Mouse (Mus musculus) midbrain, embryonic 16.5 days (tissue): ENCODE data around the gene 1110065P20Rik. TPM values are rescaled to one million over a fixed set of nuclear protein-coding genes. Genes with fewer than 3 reads are reported as not detected.

Experiments
- ATAC-seq: fragments of 200-750 bp; cut with Nextera tagmentation; 2 replicates; pipeline ENCODE4 v1.8.0; 2017; ENCODE audit warnings: moderate TSS enrichment
- H3K27ac ChIP-seq: fragments of 300-500 bp; sonication (generic); 2 replicates; pipeline ENCODE4 v1.5.1; 2014; ENCODE audit warnings: mild to moderate bottlenecking, low read length, mixed read lengths
- H3K27me3 ChIP-seq: fragments of 300-500 bp; sonication (generic); 2 replicates; pipeline ENCODE4 v1.6.1; 2014; ENCODE audit warnings: low read depth, low read length, mixed read lengths; ENCODE audit not compliant: control insufficient read depth, insufficient read depth
- H3K36me3 ChIP-seq: fragments of 300-500 bp; sonication (generic); 2 replicates; pipeline ENCODE4 v1.6.1; 2014; ENCODE audit warnings: mild to moderate bottlenecking, low read length, moderate library complexity, mixed read lengths; ENCODE audit not compliant: control insufficient read depth, insufficient read depth
- H3K4me1 ChIP-seq: fragments of 300-500 bp; sonication (generic); 2 replicates; pipeline ENCODE4 v1.6.1; 2014; ENCODE audit warnings: mild to moderate bottlenecking, low read length, mixed read lengths; ENCODE audit not compliant: control insufficient read depth, insufficient read depth
- H3K4me2 ChIP-seq: fragments of 300-500 bp; sonication (generic); 2 replicates; pipeline ENCODE4 v1.6.1; 2014; ENCODE audit warnings: mild to moderate bottlenecking, low read length, mixed read lengths
- H3K4me3 ChIP-seq: fragments of 300-500 bp; sonication (generic); 2 replicates; pipeline ENCODE4 v1.5.1; 2014; ENCODE audit warnings: low read depth, mild to moderate bottlenecking, low read length, moderate library complexity, mixed read lengths
- H3K9ac ChIP-seq: fragments of 300-500 bp; sonication (generic); 2 replicates; pipeline ENCODE4 v1.6.1; 2014; ENCODE audit warnings: low read depth, low read length, mixed read lengths
- H3K9me3 ChIP-seq: fragments of 300-500 bp; sonication (generic); replicated peaks from 2 replicates; pipeline ENCODE4 v1.6.1; 2014; ENCODE audit warnings: mild to moderate bottlenecking, low read length, mixed read lengths; ENCODE audit not compliant: control insufficient read depth, poor library complexity, severe bottlenecking
- WGBS: fragments of 180-500 bp; shearing (Covaris S2); extraction: QIAGEN DNeasy Blood & Tissue Kit; methylation state at CpG from one replicate; pipeline ENCODE4 v1.1.7; 2014; 5-methylcytosine and 5-hydroxymethylcytosine counted together
- polyA plus RNA-seq: library from polyadenylated mRNA; unstranded; fragments of >200 nt; fragmentation: Nextera tagmentation; extraction: Ambion mirVana; gene quantifications from 2 replicates; pipeline ENCODE4 v1.2.1, GENCODE M21; 2015

Gene 1110065P20Rik
- polyA plus RNA-seq, 1 experiment from 2014 or later, result 94.4 TPM

DNA sequence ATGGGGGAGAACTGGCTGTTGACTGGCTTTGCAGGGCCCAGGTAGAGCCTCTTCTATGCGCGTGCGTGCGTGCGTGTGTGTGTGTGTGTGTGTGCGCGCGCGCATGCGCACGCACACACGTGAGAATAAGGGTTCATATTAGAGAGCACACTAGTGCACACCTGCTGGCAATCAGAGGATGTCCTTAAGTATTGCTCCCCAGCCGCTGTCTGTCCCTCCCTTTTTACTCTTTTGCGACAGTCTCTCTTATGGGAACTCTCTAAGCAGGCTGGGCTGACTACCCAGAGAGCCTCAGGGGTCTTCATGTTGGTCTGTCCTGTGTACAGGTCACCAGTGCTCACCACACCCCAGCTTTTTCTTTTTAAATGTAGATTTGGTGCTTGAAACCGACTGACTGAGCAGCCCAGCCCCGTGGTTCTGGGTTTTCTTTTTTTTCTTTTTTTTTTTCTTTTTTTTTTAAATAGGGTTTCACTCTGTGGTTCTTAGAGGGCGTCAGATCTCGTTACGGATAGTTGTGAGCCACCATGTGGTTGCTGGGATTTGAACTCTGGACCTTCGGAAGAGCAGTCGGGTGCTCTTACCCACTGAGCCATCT is 25.5 kb downstream of the 1110065P20Rik start:
- WGBS, result 97% methylated on average over 21 of the region's 21 CpGs
- ATAC-seq, result no peak
- no peak overlapping the region for H3K27ac ChIP-seq
- no peak overlapping the region for H3K4me3 ChIP-seq
- no peak overlapping the region for H3K4me2 ChIP-seq
- H3K36me3 ChIP-seq, result peaks cover 28% of the 10 kb centered on the region
- no peaks in the 10 kb centered on the region for H3K4me1 ChIP-seq
- H3K9me3 ChIP-seq, result no peaks in the 10 kb centered on the region
- H3K9ac ChIP-seq, result no peak overlapping the region
- H3K27me3 ChIP-seq, result no peaks in the 10 kb centered on the region

DNA sequence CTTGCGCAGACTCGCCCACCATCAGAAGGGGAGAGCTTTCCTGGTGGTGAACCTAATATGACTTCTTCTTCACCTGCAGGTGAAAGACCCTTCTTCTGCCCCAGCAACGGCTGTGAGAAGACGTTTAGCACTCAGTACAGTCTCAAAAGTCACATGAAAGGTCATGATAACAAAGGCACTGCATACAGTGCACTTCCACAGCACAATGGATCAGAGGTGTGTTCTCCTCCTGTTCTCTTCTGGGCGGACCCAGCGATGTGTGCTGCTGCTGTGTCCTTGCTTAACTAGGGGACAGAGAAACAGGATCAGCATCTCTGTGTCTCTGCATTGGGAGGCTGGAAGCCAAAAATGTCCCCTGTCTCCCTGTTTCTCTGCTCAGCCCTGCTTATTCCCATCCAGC is 26.0 kb downstream of the 1110065P20Rik start:
- ATAC-seq, result no peak
- peaks cover 28% of the 10 kb centered on the region for H3K36me3 ChIP-seq
- H3K9me3 ChIP-seq, result no peaks in the 10 kb centered on the region
- 91% methylated on average over 6 of the region's 6 CpGs for WGBS
- H3K27me3 ChIP-seq, result no peaks in the 10 kb centered on the region
- no peak overlapping the region for H3K9ac ChIP-seq
- no peaks in the 10 kb centered on the region for H3K4me1 ChIP-seq
- H3K27ac ChIP-seq, result no peak overlapping the region
- H3K4me3 ChIP-seq, result no peak overlapping the region
- H3K4me2 ChIP-seq, result no peak overlapping the region

DNA sequence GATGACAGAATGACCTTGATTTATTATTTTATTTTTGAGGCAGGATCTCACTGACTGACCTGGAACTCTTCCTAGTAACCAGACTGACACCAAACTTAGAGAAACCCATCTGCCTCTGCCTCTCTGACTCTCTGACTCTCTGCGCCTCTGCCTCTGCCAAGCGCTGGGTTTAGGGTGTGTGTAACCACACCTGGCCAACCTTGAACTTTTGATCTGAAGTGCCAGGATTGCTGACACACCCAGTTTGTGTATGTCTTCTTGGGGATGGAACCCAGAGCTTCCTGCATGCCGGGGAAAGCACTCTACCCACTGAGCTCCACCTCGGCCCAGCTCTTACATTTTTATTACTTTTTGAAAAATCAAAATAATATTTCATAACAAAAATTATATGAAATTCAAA is 32.2 kb downstream of the 1110065P20Rik start:
- Histone ChIP-seq H3K9me3 (no peaks in the 10 kb centered on the region), H3K4me2 (no peak overlapping the region), H3K27ac (no peak overlapping the region), H3K27me3 (no peaks in the 10 kb centered on the region), H3K4me3 (no peak overlapping the region), H3K9ac (no peak overlapping the region), H3K4me1 (no peaks in the 10 kb centered on the region), H3K36me3 (peaks cover 13% of the 10 kb centered on the region)
- ATAC-seq, result no peak
- 92% methylated on average over 4 of the region's 4 CpGs for WGBS

DNA sequence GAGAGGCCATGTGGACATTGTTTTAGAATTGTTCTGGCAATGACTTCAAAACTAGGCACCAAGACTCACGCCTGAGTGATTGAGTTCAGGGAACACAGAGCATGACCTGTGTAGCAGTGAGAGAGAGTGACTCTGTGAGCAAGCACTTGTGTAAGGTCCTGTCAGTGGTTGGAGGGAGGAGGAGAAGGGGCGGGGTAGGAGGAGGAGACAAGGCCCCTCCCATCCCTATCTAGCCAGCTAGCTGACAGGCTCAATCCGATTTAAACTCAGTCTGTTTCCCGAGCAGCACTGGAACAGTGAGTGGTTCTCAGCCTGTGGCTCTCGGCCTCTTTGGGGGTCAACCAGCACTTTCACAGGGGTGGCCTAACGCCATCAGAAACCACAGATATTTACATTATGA is 33.2 kb downstream of the 1110065P20Rik start:
- Histone ChIP-seq H3K27ac (no peak overlapping the region), H3K9ac (no peak overlapping the region), H3K9me3 (no peaks in the 10 kb centered on the region), H3K4me1 (no peaks in the 10 kb centered on the region), H3K4me2 (no peak overlapping the region), H3K4me3 (no peak overlapping the region), H3K27me3 (no peaks in the 10 kb centered on the region), H3K36me3 (peaks cover 13% of the 10 kb centered on the region)
- WGBS, result 15% methylated on average over 6 of the region's 6 CpGs
- ATAC-seq, result no peak

DNA sequence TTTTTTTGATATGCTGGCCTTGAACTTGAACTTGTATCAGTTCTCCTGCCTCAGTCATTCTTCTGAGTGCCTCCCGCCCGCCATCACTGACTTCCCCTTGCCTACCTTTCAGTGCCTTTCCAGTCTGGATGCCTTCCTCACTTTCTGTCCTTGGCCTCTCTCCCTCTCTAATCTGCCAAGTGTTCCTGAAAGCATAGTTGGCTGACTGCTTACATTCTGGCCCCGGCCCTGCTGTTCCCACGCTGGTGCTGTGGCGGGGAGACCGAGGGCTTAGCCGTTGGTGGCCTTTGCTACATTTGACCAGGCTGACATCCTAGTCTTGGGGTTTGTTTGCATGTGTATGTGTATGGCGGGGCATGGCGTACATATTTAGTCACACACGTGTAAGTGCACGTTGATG is 35.1 kb downstream of the 1110065P20Rik start:
- 92% methylated on average over 11 of the region's 11 CpGs for WGBS
- Histone ChIP-seq H3K9me3 (no peaks in the 10 kb centered on the region), H3K27ac (no peak overlapping the region), H3K4me3 (no peak overlapping the region), H3K36me3 (peaks cover under 1% of the 10 kb centered on the region; the same call in 1 of the 2 replicates), H3K4me2 (no peak overlapping the region), H3K4me1 (no peaks in the 10 kb centered on the region; the same call in 1 of the 2 replicates), H3K9ac (no peak overlapping the region), H3K27me3 (no peaks in the 10 kb centered on the region)
- no peak for ATAC-seq

DNA sequence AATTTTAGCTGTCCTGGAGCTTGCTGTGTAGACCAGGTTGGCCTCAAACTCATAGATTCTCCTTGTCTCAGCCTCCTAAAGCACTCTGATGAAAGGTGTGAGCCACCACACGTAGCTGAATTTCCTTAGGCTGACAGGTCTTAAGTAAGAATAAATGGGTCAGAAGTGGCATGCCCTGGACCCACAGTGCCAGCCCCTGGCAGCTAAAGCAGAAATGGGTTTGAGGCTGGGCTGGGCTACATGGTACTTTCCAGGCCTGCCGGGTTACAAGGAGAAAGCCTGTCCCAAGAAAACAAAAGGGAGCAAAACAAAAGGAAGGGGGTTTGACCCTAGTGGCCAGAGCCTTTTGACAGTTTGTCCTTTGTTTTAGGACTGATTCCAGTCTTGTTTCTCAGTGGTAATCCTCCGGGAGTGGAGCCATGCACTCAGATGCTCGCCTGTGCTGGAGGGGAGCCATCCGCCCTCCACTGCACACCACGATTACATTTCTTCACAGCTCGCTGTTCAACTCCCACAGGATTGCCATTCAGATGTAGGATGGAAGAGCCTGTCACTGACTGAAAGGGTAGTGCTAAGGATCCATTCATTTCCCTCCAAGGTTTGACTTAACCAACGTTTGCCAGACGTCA is 39.5 kb downstream of the 1110065P20Rik start:
- ATAC-seq, result no peak

DNA sequence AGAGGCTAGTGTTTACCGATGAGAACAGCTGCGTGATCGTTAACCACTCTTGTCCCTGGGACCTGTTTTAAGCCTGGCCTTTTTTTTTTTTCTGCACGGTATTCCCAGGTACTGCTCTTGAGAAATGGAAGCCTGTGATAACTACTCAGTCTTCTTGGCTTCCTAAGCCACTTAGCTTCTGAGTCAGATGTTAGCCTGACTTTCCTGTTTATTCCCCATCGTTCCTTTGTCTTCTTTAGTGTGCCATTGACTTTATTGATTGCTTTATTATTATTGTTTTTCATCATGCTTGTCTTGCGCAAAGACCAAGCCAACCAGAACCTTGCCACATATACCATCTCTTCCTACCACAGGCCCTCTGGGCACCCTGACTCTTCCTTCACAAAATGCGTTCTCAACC is 40.9 kb downstream of the 1110065P20Rik start:
- no peak overlapping the region for H3K4me3 ChIP-seq
- H3K27me3 ChIP-seq, result no peaks in the 10 kb centered on the region
- no peak overlapping the region for H3K4me2 ChIP-seq
- H3K9me3 ChIP-seq, result no peaks in the 10 kb centered on the region
- no peak overlapping the region for H3K9ac ChIP-seq
- H3K27ac ChIP-seq, result no peak overlapping the region
- WGBS, result 90% methylated on average over 7 of the region's 7 CpGs
- no peak for ATAC-seq
- peaks cover 7% of the 10 kb centered on the region for H3K4me1 ChIP-seq
- peaks cover 4% of the 10 kb centered on the region for H3K36me3 ChIP-seq

More for the DNA sequence above, 39.5 kb downstream of the 1110065P20Rik start:
- H3K9me3 ChIP-seq, result no peaks in the 10 kb centered on the region
- no peak overlapping the region for H3K9ac ChIP-seq
- 12% methylated on average over 9 of the region's 9 CpGs for WGBS
- H3K4me2 ChIP-seq, result no peak overlapping the region
- H3K4me1 ChIP-seq, result peaks cover 7% of the 10 kb centered on the region
- no peak overlapping the region for H3K27ac ChIP-seq
- H3K4me3 ChIP-seq, result no peak overlapping the region
- no peaks in the 10 kb centered on the region; the same call in none of the 2 replicates for H3K36me3 ChIP-seq
- no peaks in the 10 kb centered on the region for H3K27me3 ChIP-seq

DNA sequence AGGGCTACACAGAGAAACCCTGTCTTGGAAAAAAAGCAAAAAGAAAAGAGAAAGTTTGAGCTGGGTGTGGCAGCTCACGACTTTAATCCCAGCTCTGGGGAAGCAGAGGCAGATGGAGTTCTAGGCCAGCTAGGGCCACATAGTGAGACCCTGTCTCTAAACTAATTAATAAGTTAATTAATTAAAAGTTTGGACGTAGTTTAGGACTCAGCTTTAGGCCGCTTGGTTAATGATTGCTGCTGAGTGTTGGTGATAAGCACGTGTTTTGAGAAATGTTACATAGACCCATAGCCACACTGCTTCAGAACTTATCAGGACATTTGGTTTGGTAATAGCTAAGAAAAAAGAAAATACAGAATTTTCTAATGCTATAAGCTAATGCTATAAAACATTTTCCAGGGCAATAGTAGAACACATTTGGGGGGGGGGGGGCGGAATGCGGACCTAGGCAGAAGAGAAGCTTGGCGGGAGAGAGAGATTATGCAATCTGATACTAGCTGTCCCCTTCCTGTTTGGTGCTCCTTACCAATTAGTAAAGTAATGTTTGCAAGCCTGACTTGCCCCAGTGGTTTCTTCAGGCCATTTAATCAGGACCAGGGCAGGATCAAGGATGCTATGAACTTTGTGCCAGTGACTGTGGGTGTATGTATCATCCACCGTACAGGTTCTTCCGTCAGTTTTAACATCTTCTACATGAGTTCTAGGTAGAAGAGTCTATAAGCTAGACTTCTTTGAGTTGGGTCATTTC is 41.7 kb downstream of the 1110065P20Rik start:
- Histone ChIP-seq H3K4me2 (no peak overlapping the region), H3K36me3 (peaks cover 7% of the 10 kb centered on the region), H3K4me3 (no peak overlapping the region), H3K9ac (no peak overlapping the region), H3K9me3 (no peaks in the 10 kb centered on the region), H3K27ac (no peak overlapping the region), H3K4me1 (peaks cover 7% of the 10 kb centered on the region), H3K27me3 (no peaks in the 10 kb centered on the region)
- no peak for ATAC-seq
- 93% methylated on average over 9 of the region's 9 CpGs for WGBS

DNA sequence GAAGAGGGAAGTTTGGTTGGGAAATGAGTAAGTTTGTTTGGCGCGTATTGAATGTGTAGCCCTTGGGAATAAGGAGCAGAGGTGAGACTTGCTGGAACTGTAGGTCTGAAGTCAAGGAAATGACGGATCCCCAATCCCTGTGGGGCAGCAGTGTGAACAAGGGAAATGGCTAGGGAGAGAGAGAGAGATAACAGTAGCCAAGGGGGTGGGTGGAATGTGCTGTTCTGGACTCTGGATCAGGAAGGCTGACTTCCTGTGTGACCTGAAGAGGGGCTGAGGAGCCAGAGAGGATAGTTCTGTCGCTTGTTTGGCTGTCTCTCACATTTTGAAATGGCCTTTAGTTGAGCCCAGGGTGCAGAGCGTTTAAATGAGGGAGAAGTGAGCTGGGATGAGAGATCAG is 42.5 kb downstream of the 1110065P20Rik start:
- Histone ChIP-seq H3K9me3 (no peaks in the 10 kb centered on the region), H3K27ac (no peak overlapping the region), H3K4me2 (no peak overlapping the region), H3K9ac (no peak overlapping the region), H3K36me3 (peaks cover 7% of the 10 kb centered on the region), H3K27me3 (no peaks in the 10 kb centered on the region), H3K4me3 (no peak overlapping the region), H3K4me1 (peaks cover 9% of the 10 kb centered on the region)
- 89% methylated on average over 5 of the region's 5 CpGs for WGBS
- ATAC-seq, result no peak
